Mouse (Mus musculus) adrenal gland, postnatal 25 days (tissue): ENCODE measurements around the gene Mfsd9. TPM values are rescaled to one million over a fixed set of nuclear protein-coding genes. Genes with fewer than 3 reads are reported as not detected.

Source experiments
- total RNA-seq: library from RNA; stranded (reverse); gene quantifications from 2 replicates; pipeline ENCODE4 v1.2.3, GENCODE M21; 2021

Gene Mfsd9
- total RNA-seq, 1 experiment from 2014 or later = 5.3 TPM

Other genes starting within 250 kb of the Mfsd9 start
- not detected in 2 replicates for gene Slc9a4, start 210.6 kb downstream of the Mfsd9 start, total RNA-seq
- 0.12 TPM in 1 of 2 replicates, not detected in the other for gene Slc9a2, start 110.1 kb downstream of the Mfsd9 start, total RNA-seq
- 0.76 and 1.4 TPM in 2 replicates for gene Tmem182, start 14.9 kb upstream of the Mfsd9 start, total RNA-seq